Mouse (Mus musculus): ENCODE results near the gene Zfp385b.

Zfp385b gene

GRCm38 (mm10) chr2:77819539-77819938, at the start of gene Zfp385b:
Gene Zfp385b (minus strand): TSS chr2:77819639.
- DNase-seq (ENCODE audit: low spot score) = no peak

- no peak for DNase-seq (ENCODE audit: low spot score)
Measured at GRCm38 (mm10) chr2:77863934-77864333, 44.5 kb upstream of the Zfp385b start.

- no peak for DNase-seq (ENCODE audit: low spot score)
Measured at GRCm38 (mm10) chr2:77863522-77863921, 44.1 kb upstream of the Zfp385b start.

- DNase-seq (ENCODE audit: low spot score) = no peak
Measured at GRCm38 (mm10) chr2:77841464-77841863, 22.0 kb upstream of the Zfp385b start.

GRCm38 (mm10) chr2:77839587-77839986, 20.1 kb upstream of the Zfp385b start:
- no peak for DNase-seq (ENCODE audit: low spot score)

GRCm38 (mm10) chr2:77838688-77839087, 19.2 kb upstream of the Zfp385b start:
- no peak for DNase-seq (ENCODE audit: low spot score)

GRCm38 (mm10) chr2:77835781-77836180, 16.3 kb upstream of the Zfp385b start:
- DNase-seq (ENCODE audit: low spot score) = no peak

- no peak for DNase-seq (ENCODE audit: low spot score)
Measured at GRCm38 (mm10) chr2:77826133-77826828, 6.8 kb upstream of the Zfp385b start.

GRCm38 (mm10) chr2:77823026-77823425, 3.6 kb upstream of the Zfp385b start:
- DNase-seq (ENCODE audit: low spot score) = no peak

- DNase-seq (ENCODE audit: low spot score) = no peak
Measured at GRCm38 (mm10) chr2:77817357-77817894, 2.0 kb downstream of the Zfp385b start.

GRCm38 (mm10) chr2:77816413-77817314, 2.8 kb downstream of the Zfp385b start:
- DNase-seq (ENCODE audit: low spot score) = no peak

GRCm38 (mm10) chr2:77815775-77816412, 3.5 kb downstream of the Zfp385b start:
- DNase-seq (ENCODE audit: low spot score) = no peak

- DNase-seq (ENCODE audit: low spot score) = no peak
Measured at GRCm38 (mm10) chr2:77814896-77815295, 4.5 kb downstream of the Zfp385b start.

- DNase-seq (ENCODE audit: low spot score) = no peak
Measured at GRCm38 (mm10) chr2:77813029-77813428, 6.4 kb downstream of the Zfp385b start.

GRCm38 (mm10) chr2:77810748-77811147, 8.7 kb downstream of the Zfp385b start:
- no peak for DNase-seq (ENCODE audit: low spot score)

- DNase-seq (ENCODE audit: low spot score) = no peak
Measured at GRCm38 (mm10) chr2:77804781-77805180, 14.7 kb downstream of the Zfp385b start.

- DNase-seq (ENCODE audit: low spot score) = no peak
Measured at GRCm38 (mm10) chr2:77802291-77802690, 17.1 kb downstream of the Zfp385b start.

GRCm38 (mm10) chr2:77801430-77801829, 18.0 kb downstream of the Zfp385b start:
- no peak for DNase-seq (ENCODE audit: low spot score)

- DNase-seq (ENCODE audit: low spot score) = no peak
Measured at GRCm38 (mm10) chr2:77801009-77801408, 18.4 kb downstream of the Zfp385b start.

GRCm38 (mm10) chr2:77797233-77797632, 22.2 kb downstream of the Zfp385b start:
- DNase-seq (ENCODE audit: low spot score) = no peak

GRCm38 (mm10) chr2:77795859-77796552, 23.4 kb downstream of the Zfp385b start:
- no peak for DNase-seq (ENCODE audit: low spot score)

- no peak for DNase-seq (ENCODE audit: low spot score)
Measured at GRCm38 (mm10) chr2:77790846-77791245, 28.6 kb downstream of the Zfp385b start.
